Mouse (Mus musculus): Measurements from ENCODE around the gene Gm10490.

GRCm38 (mm10) chrX:7958868-7959267 lies 49.5 kb downstream of the Gm10490 start:
- TF ChIP-seq ZC3H11A (IDR thresholded peaks at IDR 0.05; ENCODE audit: borderline replicate concordance, low read depth, low read length), result no peak
- TF ChIP-seq MAFK (IDR thresholded peaks at IDR 0.05; ENCODE audit: insufficient read depth, low read depth, low read length), result no peak
- no peak for TF ChIP-seq HCFC1 (IDR thresholded peaks at IDR 0.05; ENCODE audit: borderline replicate concordance, insufficient read depth, low read length)
- no peak for TF ChIP-seq CHD2 (IDR thresholded peaks at IDR 0.05; ENCODE audit: low read depth, low read length)

All from ES-E14 (cell line).